Mouse (Mus musculus): ENCODE data around the gene Morn1. TPM values are rescaled to one million over a fixed set of nuclear protein-coding genes. Genes with fewer than 3 reads are reported as not detected.
A peak's percentile ranks its signal among the peaks of the same experiment; 100 is the strongest.

Morn1 gene
- polyA plus RNA-seq, 1 experiment from 2014 or later: 5.1 TPM

GRCm38 (mm10) chr4:155122444-155123040 lies 36.2 kb downstream of the Morn1 start:
- Histone ChIP-seq H3K36me3 (no peaks in the 10 kb centered on the region), H3K9ac (no peak overlapping the region), H3K4me3 (replicated peaks) (no peak overlapping the region), H3K27me3 (no peaks in the 10 kb centered on the region), H3K4me1 (peaks cover 62% of the 10 kb centered on the region), H3K4me2 (peak overlapping the region; percentile 32), H3K9me3 (replicated peaks) (no peaks in the 10 kb centered on the region), H3K27ac (peak overlapping the region; percentile 73)
- ATAC-seq (replicated peaks; ENCODE audit: low FRiP score): peak; percentile 19; the same call in 1 of the 2 replicates
- 18% methylated on average over 16 of the region's 16 CpGs for WGBS

- no peak overlapping the region for H3K4me2 ChIP-seq
- 54% methylated on average over 9 of the region's 9 CpGs for WGBS
- H3K4me1 ChIP-seq: peaks cover 62% of the 10 kb centered on the region
- H3K27me3 ChIP-seq: no peaks in the 10 kb centered on the region
- no peak for ATAC-seq (replicated peaks; ENCODE audit: low FRiP score)
- no peaks in the 10 kb centered on the region for H3K9me3 ChIP-seq (replicated peaks)
- H3K9ac ChIP-seq: no peak overlapping the region
- no peaks in the 10 kb centered on the region for H3K36me3 ChIP-seq
- H3K4me3 ChIP-seq (replicated peaks): no peak overlapping the region
- H3K27ac ChIP-seq: peak overlapping the region; percentile 58
These were observed 37.6 kb downstream of the Morn1 start for GRCm38 (mm10) chr4:155123868-155124534.

GRCm38 (mm10) chr4:155125310-155125709 lies 38.9 kb downstream of the Morn1 start:
- 52% methylated on average over 7 of the region's 7 CpGs for WGBS
- ATAC-seq (replicated peaks; ENCODE audit: low FRiP score): no peak
- no peak overlapping the region for H3K9ac ChIP-seq
- H3K27me3 ChIP-seq: no peaks in the 10 kb centered on the region
- H3K4me2 ChIP-seq: no peak overlapping the region
- no peaks in the 10 kb centered on the region for H3K9me3 ChIP-seq (replicated peaks)
- no peak overlapping the region for H3K4me3 ChIP-seq (replicated peaks)
- H3K27ac ChIP-seq: no peak overlapping the region
- H3K36me3 ChIP-seq: no peaks in the 10 kb centered on the region
- peaks cover 67% of the 10 kb centered on the region for H3K4me1 ChIP-seq

GRCm38 (mm10) chr4:155126194-155126593 lies 39.8 kb downstream of the Morn1 start:
- ATAC-seq (replicated peaks; ENCODE audit: low FRiP score): no peak
- Histone ChIP-seq H3K4me3 (replicated peaks) (no peak overlapping the region), H3K27me3 (no peaks in the 10 kb centered on the region), H3K9ac (no peak overlapping the region), H3K36me3 (no peaks in the 10 kb centered on the region), H3K4me2 (no peak overlapping the region), H3K27ac (no peak overlapping the region), H3K4me1 (peaks cover 60% of the 10 kb centered on the region), H3K9me3 (replicated peaks) (no peaks in the 10 kb centered on the region)
- WGBS: 73% methylated on average over 5 of the region's 5 CpGs

- ATAC-seq (replicated peaks; ENCODE audit: low FRiP score): no peak
- Histone ChIP-seq H3K9me3 (replicated peaks) (no peaks in the 10 kb centered on the region), H3K9ac (no peak overlapping the region), H3K27me3 (no peaks in the 10 kb centered on the region), H3K4me1 (peaks cover 54% of the 10 kb centered on the region), H3K4me3 (replicated peaks) (no peak overlapping the region), H3K36me3 (no peaks in the 10 kb centered on the region), H3K4me2 (no peak overlapping the region), H3K27ac (no peak overlapping the region)
- WGBS: 67% methylated on average over 7 of the region's 7 CpGs
These were observed 40.4 kb downstream of the Morn1 start for GRCm38 (mm10) chr4:155126602-155127372.

- Histone ChIP-seq H3K27me3 (no peaks in the 10 kb centered on the region), H3K9ac (no peak overlapping the region), H3K4me2 (no peak overlapping the region), H3K36me3 (no peaks in the 10 kb centered on the region), H3K4me1 (peaks cover 46% of the 10 kb centered on the region), H3K4me3 (replicated peaks) (no peak overlapping the region), H3K9me3 (replicated peaks) (no peaks in the 10 kb centered on the region), H3K27ac (no peak overlapping the region)
- no peak for ATAC-seq (replicated peaks; ENCODE audit: low FRiP score)
- 87% methylated on average over 15 of the region's 15 CpGs for WGBS
These were observed 42.0 kb downstream of the Morn1 start for GRCm38 (mm10) chr4:155128411-155128810.

GRCm38 (mm10) chr4:155129132-155129917 lies 42.9 kb downstream of the Morn1 start:
- Histone ChIP-seq H3K9me3 (replicated peaks) (no peaks in the 10 kb centered on the region), H3K36me3 (no peaks in the 10 kb centered on the region), H3K4me3 (replicated peaks) (no peak overlapping the region), H3K27me3 (no peaks in the 10 kb centered on the region), H3K27ac (no peak overlapping the region), H3K4me2 (no peak overlapping the region), H3K9ac (no peak overlapping the region), H3K4me1 (peaks cover 46% of the 10 kb centered on the region)
- 90% methylated on average over 10 of the region's 10 CpGs for WGBS
- no peak for ATAC-seq (replicated peaks; ENCODE audit: low FRiP score)

- peak overlapping the region; percentile 19; the same call in 1 of the 2 replicates for H3K27ac ChIP-seq
- WGBS: 81% methylated on average over 14 of the region's 14 CpGs
- no peaks in the 10 kb centered on the region for H3K9me3 ChIP-seq (replicated peaks)
- no peaks in the 10 kb centered on the region for H3K27me3 ChIP-seq
- H3K4me3 ChIP-seq (replicated peaks): no peak overlapping the region
- no peaks in the 10 kb centered on the region for H3K36me3 ChIP-seq
- ATAC-seq (replicated peaks; ENCODE audit: low FRiP score): no peak
- H3K9ac ChIP-seq: no peak overlapping the region
- H3K4me2 ChIP-seq: no peak overlapping the region
- H3K4me1 ChIP-seq: peaks cover 46% of the 10 kb centered on the region
These were observed 43.6 kb downstream of the Morn1 start for GRCm38 (mm10) chr4:155129996-155130395.

GRCm38 (mm10) chr4:155130616-155131015 lies 44.2 kb downstream of the Morn1 start:
- no peaks in the 10 kb centered on the region for H3K27me3 ChIP-seq
- no peaks in the 10 kb centered on the region for H3K36me3 ChIP-seq
- H3K4me3 ChIP-seq (replicated peaks): no peak overlapping the region
- ATAC-seq (replicated peaks; ENCODE audit: low FRiP score): no peak
- H3K9ac ChIP-seq: no peak overlapping the region
- no peak overlapping the region for H3K4me2 ChIP-seq
- H3K27ac ChIP-seq: no peak overlapping the region
- no peaks in the 10 kb centered on the region for H3K9me3 ChIP-seq (replicated peaks)
- 60% methylated on average over 7 of the region's 7 CpGs for WGBS
- H3K4me1 ChIP-seq: peaks cover 49% of the 10 kb centered on the region

GRCm38 (mm10) chr4:155133188-155133587 lies 46.8 kb downstream of the Morn1 start:
- Histone ChIP-seq H3K4me1 (peaks cover 47% of the 10 kb centered on the region), H3K36me3 (no peaks in the 10 kb centered on the region), H3K27me3 (no peaks in the 10 kb centered on the region), H3K9me3 (replicated peaks) (no peaks in the 10 kb centered on the region), H3K9ac (no peak overlapping the region), H3K4me3 (replicated peaks) (no peak overlapping the region), H3K4me2 (no peak overlapping the region; the same call in 1 of the 2 replicates), H3K27ac (peak overlapping the region; percentile 72)
- WGBS: 57% methylated on average over 3 of the region's 3 CpGs
- ATAC-seq (replicated peaks; ENCODE audit: low FRiP score): no peak

- Histone ChIP-seq H3K27me3 (no peaks in the 10 kb centered on the region), H3K9me3 (replicated peaks) (no peaks in the 10 kb centered on the region), H3K36me3 (no peaks in the 10 kb centered on the region), H3K27ac (peak overlapping the region; percentile 72), H3K9ac (no peak overlapping the region), H3K4me3 (replicated peaks) (no peak overlapping the region), H3K4me1 (peaks cover 48% of the 10 kb centered on the region), H3K4me2 (peak overlapping the region; percentile 2; the same call in 1 of the 2 replicates)
- ATAC-seq (replicated peaks; ENCODE audit: low FRiP score): no peak; the same call in 1 of the 2 replicates
- WGBS: 30% methylated on average over 20 of the region's 20 CpGs
These were observed 47.5 kb downstream of the Morn1 start for GRCm38 (mm10) chr4:155133658-155134417.

Data from kidney, embryonic 15.5 days (tissue).